ENCODE assay signal across 7 mouse cellular contexts in genomic region chr12:86905876-86906275, GRCm38 (mm10). TPM values are rescaled to one million over a fixed set of nuclear protein-coding genes. Genes with fewer than 3 reads are reported as not detected.
DNase-seq lines count a peak whose midpoint lies in the region; ATAC-seq and TF ChIP-seq lines count a peak whose summit lies in the region.

No protein-coding gene starts in this region.

- 67% methylated on average over 7 of the region's 7 CpGs for WGBS in intestine, embryonic 15.5 days
- 62% methylated on average over 7 of the region's 7 CpGs for WGBS in intestine, postnatal 0 days
- 57% methylated on average over 7 of the region's 7 CpGs for WGBS in limb, embryonic 13.5 days

- no peak overlapping the region for H3K9ac ChIP-seq in intestine, embryonic 15.5 days
- no peak overlapping the region for H3K9ac ChIP-seq in intestine, postnatal 0 days (ENCODE audit: low read depth, low read length)
- no peak overlapping the region for H3K9ac ChIP-seq in limb, embryonic 13.5 days

- 0 out of 2 replicates have a peak, but pooled peaks cover 6% of the 10 kb centered on the region for H3K4me1 ChIP-seq in intestine, embryonic 15.5 days (replicated peaks)
- no peaks in the 10 kb centered on the region for H3K4me1 ChIP-seq in intestine, postnatal 0 days (replicated peaks; ENCODE audit: control insufficient read depth, insufficient read depth, low read length)
- H3K4me1 ChIP-seq in E14TG2a.4 (replicated peaks; ENCODE audit: low read depth, low read length), result peaks cover 90% of the 10 kb centered on the region
- H3K4me1 ChIP-seq in limb, embryonic 13.5 days, result peaks cover 40% of the 10 kb centered on the region

- peak overlapping the region; percentile 14; the same call in 1 of the 2 replicates for H3K4me2 ChIP-seq in intestine, embryonic 15.5 days (replicated peaks)
- no peak overlapping the region for H3K4me2 ChIP-seq in intestine, postnatal 0 days (replicated peaks; ENCODE audit: low read depth)
- H3K4me2 ChIP-seq in limb, embryonic 13.5 days (replicated peaks), result no peak overlapping the region

- no peak for TF ChIP-seq CTCF in intestine, postnatal 0 days (IDR thresholded peaks at IDR 0.05; ENCODE audit: low read depth)
- no peak for TF ChIP-seq CTCF in E14TG2a.4 (conservative IDR thresholded peaks at IDR 0.05; ENCODE audit: low read length)

- H3K4me3 ChIP-seq in intestine, embryonic 15.5 days (replicated peaks), result no peak overlapping the region
- H3K4me3 ChIP-seq in intestine, postnatal 0 days (ENCODE audit: low read depth, low read length), result no peak overlapping the region
- H3K4me3 ChIP-seq in E14TG2a.4 (replicated peaks; ENCODE audit: low read length), result peak overlapping the region; percentile 46; the same call in 1 of the 2 replicates
- H3K4me3 ChIP-seq in limb, embryonic 13.5 days, result no peak overlapping the region

- no peaks in the 10 kb centered on the region for H3K9me3 ChIP-seq in intestine, embryonic 15.5 days
- no peaks in the 10 kb centered on the region for H3K9me3 ChIP-seq in intestine, postnatal 0 days (ENCODE audit: control insufficient read depth)
- no peaks in the 10 kb centered on the region for H3K9me3 ChIP-seq in E14TG2a.4 (ENCODE audit: low read length)
- H3K9me3 ChIP-seq in limb, embryonic 13.5 days, result no peaks in the 10 kb centered on the region

- ATAC-seq in intestine, embryonic 15.5 days, result peak; percentile 32; the same call in 1 of the 2 replicates
- ATAC-seq in intestine, postnatal 0 days, result no peak
- 0 out of 2 replicates have a peak, but pooled peaks have one; percentile 33 for ATAC-seq in limb, embryonic 13.5 days (ENCODE audit: low FRiP score, low read depth)

- no peak overlapping the region for H3K27ac ChIP-seq in intestine, embryonic 15.5 days
- no peak overlapping the region for H3K27ac ChIP-seq in intestine, postnatal 0 days (ENCODE audit: low read depth, low read length)
- H3K27ac ChIP-seq in limb, embryonic 13.5 days, result no peak overlapping the region

- DNase-seq in CD4-positive helper T cell, adult 2 months (ENCODE audit: low read depth, low spot score), result peak; percentile 11
- no peak for DNase-seq in MN1 (ENCODE audit: low spot score)
- DNase-seq in layer of hippocampus, adult 11-12 months (ENCODE audit: low spot score), result no peak

- no peaks in the 10 kb centered on the region for H3K27me3 ChIP-seq in intestine, embryonic 15.5 days (replicated peaks)
- no peaks in the 10 kb centered on the region for H3K27me3 ChIP-seq in intestine, postnatal 0 days (replicated peaks; ENCODE audit: control insufficient read depth, insufficient read depth, low read length)
- H3K27me3 ChIP-seq in E14TG2a.4 (ENCODE audit: insufficient read depth, low read length), result no peaks in the 10 kb centered on the region
- H3K27me3 ChIP-seq in limb, embryonic 13.5 days, result no peaks in the 10 kb centered on the region

- no peaks in the 10 kb centered on the region for H3K36me3 ChIP-seq in intestine, embryonic 15.5 days
- H3K36me3 ChIP-seq in intestine, postnatal 0 days (ENCODE audit: control insufficient read depth, insufficient read depth), result no peaks in the 10 kb centered on the region
- H3K36me3 ChIP-seq in E14TG2a.4 (ENCODE audit: insufficient read depth, low read length), result no peaks in the 10 kb centered on the region
- H3K36me3 ChIP-seq in limb, embryonic 13.5 days, result no peaks in the 10 kb centered on the region

RNA-seq across cellular contexts. Expression of gene Irf2bpl, which starts 21.3 kb away (rescaled TPM):
- polyA plus RNA-seq in intestine, embryonic 15.5 days (2015; fragmentation: Nextera tagmentation; extraction: Ambion mirVana), result 19.6 and 22.4 TPM in 2 replicates
- 10.0 and 10.7 TPM in 2 replicates for polyA plus RNA-seq in intestine, postnatal 0 days (2015; fragmentation: Nextera tagmentation; extraction: Ambion mirVana)
- 39.2 and 41.2 TPM in 2 replicates for polyA plus RNA-seq in limb, embryonic 13.5 days (2015; fragmentation: Nextera tagmentation; extraction: Ambion mirVana)

RNA-seq across cellular contexts. Expression of gene Cipc, which starts 41.0 kb away (rescaled TPM):
- 10.6 TPM in 2 replicates for polyA plus RNA-seq in intestine, embryonic 15.5 days (2015; fragmentation: Nextera tagmentation; extraction: Ambion mirVana)
- 3.2 and 3.8 TPM in 2 replicates for polyA plus RNA-seq in intestine, postnatal 0 days (2015; fragmentation: Nextera tagmentation; extraction: Ambion mirVana)
- 23.6 and 24.7 TPM in 2 replicates for polyA plus RNA-seq in limb, embryonic 13.5 days (2015; fragmentation: Nextera tagmentation; extraction: Ambion mirVana)
